Mouse (Mus musculus) frontal cortex, postnatal 25 days (tissue): ENCODE measurements around the gene Mllt10.
A peak's percentile ranks its signal among the peaks of the same experiment; 100 is the strongest.

Experiments used
- DNase-seq, 2 experiments: peaks; one replicate each; pipeline ENCODE4 v3.0.0; 2022; ENCODE audit warnings: low spot score in 2 of 2

Gene Mllt10

DNA sequence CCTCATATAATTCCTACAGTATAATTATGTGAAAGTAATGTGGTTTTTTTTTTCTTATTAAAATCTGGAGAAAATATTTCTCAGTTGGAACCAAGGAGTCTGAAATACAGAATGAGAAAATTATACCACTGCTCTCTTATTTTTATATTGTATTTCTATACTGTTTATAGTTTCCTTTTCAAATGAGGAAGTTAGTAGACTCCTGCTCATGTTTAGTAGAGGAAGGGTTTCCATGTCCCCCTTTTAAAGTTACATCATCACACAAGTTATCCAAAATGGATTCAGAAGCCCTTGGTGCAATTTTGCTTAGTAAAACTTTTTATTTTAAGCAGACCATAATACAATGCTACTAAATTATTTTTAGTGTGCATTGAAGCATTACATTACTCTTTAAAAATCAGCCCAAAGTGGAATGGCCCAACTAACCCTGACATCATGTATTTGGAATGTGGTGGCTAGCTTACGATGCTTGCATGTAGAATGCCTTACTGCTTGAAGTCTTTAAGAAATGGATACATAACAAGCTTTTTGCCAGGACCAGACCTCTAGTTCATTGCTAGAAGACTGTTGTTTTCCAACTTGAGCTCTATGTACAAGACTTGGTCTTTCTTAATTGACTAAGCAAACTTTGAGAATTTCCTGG is 146.9 kb downstream of the Mllt10 start:
- no peak for DNase-seq

- no peak for DNase-seq
Measured at GRCm38 (mm10) chr2:18202923-18203322, 147.9 kb downstream of the Mllt10 start.

- no peak for DNase-seq
Measured at GRCm38 (mm10) chr2:18205118-18205517, 150.1 kb downstream of the Mllt10 start.

DNA sequence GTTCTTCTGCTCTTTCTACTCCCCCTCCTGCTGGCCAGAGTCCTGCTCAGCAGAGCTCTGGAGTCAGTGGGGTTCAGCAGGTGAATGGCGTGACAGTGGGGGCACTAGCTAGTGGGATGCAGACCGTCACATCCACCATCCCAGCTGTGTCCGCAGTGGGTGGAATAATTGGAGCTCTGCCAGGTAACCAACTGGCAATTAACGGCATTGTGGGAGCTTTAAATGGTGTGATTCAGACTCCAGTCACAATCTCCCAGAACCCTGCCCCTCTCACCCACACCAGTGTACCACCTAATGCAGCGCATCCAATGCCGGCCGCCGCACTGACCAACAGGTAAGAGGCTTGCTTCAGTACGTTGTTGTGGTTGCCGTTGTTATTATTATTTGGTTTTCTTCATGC is 151.8 kb downstream of the Mllt10 start:
- DNase-seq = no peak

DNA sequence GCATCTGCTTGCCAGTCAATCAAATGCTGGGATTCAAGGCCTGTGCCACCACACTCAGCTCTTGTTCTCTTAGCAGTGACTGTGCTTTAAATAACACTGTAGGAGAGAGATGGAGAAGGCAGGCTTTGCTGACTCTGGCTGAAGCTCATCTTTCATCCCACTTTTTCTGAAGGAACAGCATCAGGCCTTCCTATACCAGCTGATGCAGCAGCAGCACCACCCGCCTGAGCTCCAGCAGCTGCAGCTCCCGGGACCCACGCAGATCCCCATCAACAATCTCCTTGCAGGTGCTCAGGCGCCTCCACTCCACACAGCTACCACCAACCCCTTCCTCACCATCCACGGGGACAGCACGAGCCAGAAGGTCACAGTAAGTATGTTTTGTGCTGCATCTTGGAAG is 153.5 kb downstream of the Mllt10 start:
- DNase-seq = peak in 1 of 2 experiments; percentile 50

- DNase-seq = no peak
Measured at GRCm38 (mm10) chr2:18209211-18209823, 154.3 kb downstream of the Mllt10 start.

DNA sequence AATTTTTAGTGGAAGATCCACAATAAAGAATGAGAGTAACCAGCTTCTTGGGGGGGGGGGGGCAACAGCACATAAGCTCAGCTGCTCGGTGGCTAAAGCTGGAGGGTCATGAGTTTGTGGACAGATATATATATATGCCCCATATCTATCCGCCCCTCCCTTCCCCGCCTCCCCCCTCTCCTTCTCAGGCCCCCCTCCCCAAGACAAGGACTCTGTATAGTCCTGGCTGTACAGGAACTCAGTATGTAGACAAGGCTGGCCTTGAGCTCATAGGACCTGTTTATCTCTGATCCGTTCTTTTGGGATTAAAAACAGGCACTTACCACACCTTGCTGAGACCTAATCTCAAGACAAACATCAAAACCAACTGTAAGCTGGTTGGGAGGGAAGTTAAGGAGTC is 154.9 kb downstream of the Mllt10 start:
- no peak for DNase-seq

- DNase-seq = no peak
Measured at GRCm38 (mm10) chr2:18214031-18214430, 159.0 kb downstream of the Mllt10 start.

GRCm38 (mm10) chr2:18217867-18218266 is 162.8 kb downstream of the Mllt10 start:
- no peak for DNase-seq

- no peak for DNase-seq
Measured at GRCm38 (mm10) chr2:18218500-18218899, 163.5 kb downstream of the Mllt10 start.

DNA sequence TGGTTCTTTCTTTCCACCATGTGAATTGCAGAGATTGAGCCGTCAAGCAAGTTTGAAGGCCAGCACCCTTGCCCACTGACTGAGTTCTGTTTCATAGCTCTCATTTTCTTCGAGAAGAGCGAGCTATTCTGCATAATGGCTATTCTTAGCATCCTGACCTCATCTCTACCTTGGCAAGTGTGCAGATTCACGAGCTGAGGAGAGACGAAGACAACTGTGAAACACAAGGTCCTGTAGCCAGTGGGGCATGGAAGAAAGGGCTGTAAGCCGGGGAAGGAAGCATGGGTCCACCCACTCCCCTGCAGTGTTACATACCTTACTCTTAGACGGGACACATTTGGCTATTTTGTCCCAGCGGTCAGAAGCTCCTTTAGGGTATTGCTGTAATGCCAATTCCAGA is 164.1 kb downstream of the Mllt10 start:
- DNase-seq = no peak

DNA sequence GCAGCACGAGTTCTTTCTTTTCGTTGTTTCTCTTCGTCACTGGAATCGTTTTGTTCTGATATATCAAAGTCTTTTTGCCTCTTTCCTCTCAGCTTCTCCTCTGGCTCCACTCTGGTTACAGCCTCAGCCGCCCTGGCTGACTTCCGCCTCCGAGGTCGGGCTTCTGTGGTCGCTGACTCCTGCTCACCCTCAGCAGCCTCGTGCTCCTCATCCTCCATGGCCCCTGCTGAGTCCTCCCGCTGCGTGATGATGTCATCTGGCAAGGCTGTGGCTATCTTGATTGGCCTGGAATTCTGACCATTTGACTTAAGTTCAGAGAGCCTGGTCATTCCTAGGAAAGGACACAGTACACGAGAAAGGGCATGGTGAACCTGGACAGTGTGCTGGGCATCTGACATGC is 164.5 kb downstream of the Mllt10 start:
- no peak for DNase-seq

DNA sequence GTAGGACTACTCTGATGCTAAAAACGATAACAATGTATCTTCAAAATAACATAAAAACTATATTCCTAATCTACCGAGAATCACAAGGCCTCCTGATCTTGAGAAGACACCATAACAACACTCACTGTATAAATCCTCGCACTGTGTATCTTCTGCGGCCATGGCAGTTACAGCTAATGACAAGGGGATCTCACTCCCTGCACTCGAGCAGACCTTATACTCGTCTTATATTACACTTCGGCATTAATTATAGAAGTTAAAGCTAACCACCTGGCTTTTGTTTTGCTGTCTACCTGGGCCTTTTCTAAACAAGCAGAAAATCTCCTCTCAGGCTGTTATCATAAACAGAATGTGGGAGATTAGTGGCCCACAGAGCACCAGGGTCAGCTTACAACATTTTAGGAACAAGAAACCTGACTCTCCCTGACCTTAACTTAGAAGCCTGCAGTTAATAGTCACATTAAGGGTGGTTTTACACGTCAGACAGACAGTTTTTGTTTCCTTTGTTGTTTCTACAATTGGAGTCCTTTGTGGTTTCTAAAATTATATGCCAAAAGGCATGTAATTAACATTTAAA is 173.5 kb downstream of the Mllt10 start:
- DNase-seq = no peak

- no peak for DNase-seq
Measured at GRCm38 (mm10) chr2:18229279-18229678, 174.2 kb downstream of the Mllt10 start.

DNA sequence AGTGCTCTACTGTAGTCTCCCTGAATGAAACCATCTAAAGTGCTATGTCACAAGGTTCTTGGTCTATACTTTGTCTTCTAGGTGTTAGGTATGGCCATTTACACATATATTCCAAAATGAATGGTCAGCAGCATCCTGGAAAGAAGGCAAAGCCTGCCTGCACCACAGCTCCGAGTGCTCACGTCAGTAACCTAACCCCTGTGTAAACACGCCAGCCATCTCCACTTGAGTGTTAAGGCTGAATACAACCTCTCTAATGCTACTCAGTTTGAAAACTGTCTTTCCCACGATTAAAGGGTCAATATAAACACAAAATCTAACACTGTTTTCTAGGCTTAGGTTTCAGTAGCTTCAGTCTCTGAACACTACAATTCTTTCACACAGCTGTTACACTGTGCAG is 176.1 kb downstream of the Mllt10 start:
- no peak for DNase-seq

DNA sequence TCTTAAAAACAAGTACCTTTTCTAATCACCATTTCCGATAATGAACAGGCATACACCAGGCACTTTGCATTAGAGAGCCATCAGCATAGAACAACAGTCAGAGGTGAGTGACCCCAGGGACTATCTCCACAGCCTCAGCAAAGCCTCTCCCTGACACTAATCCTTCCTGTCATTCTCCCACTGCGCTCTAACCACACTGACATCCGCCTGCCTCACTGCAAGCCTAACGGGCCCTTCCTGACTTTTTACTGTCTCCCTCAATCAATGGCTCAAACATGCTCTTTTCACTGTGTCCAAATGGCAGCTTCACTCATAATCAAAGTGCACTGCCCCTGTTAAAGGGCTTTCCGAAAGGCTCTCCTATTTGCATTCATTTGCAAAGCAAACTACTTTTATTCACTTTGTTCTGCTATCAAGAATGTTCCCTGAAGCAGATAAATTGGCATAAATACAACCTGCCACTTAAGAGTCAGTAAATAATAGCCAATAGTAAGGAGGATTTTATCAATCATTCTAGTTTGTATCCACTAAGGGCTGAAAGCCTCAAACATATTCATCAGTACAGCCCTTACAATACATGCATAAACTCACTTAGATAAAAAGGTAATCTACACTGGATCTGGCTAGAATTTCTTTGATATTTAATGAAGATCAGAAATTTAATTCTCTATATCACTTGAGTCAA is 178.0 kb downstream of the Mllt10 start:
- DNase-seq = no peak

DNA sequence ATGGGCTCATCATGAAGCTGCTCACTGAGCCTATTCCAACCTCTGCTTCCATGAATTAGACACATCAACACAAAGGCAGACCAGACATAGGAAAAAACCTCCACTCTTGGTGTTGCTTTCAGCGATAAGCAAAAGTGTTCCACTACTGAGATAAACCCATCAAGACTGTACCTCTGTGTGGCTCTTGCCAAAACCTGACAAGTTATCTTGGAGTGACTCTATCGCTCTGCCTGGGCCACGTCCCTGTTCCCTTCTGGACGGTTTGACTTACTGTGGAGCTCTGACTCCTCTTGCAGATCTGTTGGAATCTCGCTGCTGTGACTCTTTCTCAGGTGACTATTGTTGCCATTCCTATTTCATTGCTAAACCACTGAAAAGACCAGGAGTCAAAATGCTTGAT is 180.5 kb downstream of the Mllt10 start:
- no peak for DNase-seq

DNA sequence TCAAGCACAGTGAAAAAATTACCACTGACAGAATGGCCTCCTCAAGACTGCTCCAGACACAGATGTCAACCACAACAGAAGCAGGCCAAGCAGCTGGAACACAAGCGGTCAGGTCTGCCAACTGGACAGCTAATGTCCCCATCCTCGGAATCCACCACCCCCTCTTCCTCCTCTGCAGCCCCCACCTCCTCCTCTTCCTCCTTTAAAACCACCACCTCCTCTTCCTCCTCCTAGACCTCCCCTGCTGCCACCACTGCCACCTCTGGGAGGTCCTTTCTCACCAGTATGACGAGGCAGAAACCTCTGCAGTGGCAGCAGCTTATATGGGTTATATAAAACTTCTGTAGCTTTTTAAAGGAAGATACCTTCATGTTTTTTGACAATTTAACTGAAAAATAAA is 194.2 kb downstream of the Mllt10 start:
- DNase-seq = no peak
